Mouse (Mus musculus): ENCODE results near the gene Myom3. TPM values are rescaled to one million over a fixed set of nuclear protein-coding genes. Genes with fewer than 3 reads are reported as not detected.
A peak's percentile ranks its signal among the peaks of the same experiment; 100 is the strongest.
"Not testable (repeated sequence)": the region's sequence is repeated elsewhere in the genome, so short reads cannot be mapped to it uniquely, and the experiment has no call there.

Gene Myom3
- total and polyA plus RNA-seq, 3 experiments: not detected

- H3K9me3 ChIP-seq (replicated peaks; ENCODE audit: insufficient read depth, low read length); H3K9ac ChIP-seq (ENCODE audit: control insufficient read depth, low read depth, low read length, poor library complexity, severe bottlenecking); DNase-seq (ENCODE audit: low read depth, low spot score); H3K79me2 ChIP-seq (ENCODE audit: control insufficient read depth, insufficient read depth, low read length, poor library complexity); H3K27ac ChIP-seq (ENCODE audit: control insufficient read depth, low read depth, low read length); H3K36me3 ChIP-seq (ENCODE audit: control insufficient read depth in 1 of 2, insufficient read depth in 2 of 2, low read length in 2 of 2); H3K4me3 ChIP-seq (ENCODE audit: control insufficient read depth in 1 of 2, insufficient read depth in 1 of 2, low read depth in 2 of 2, low read length in 2 of 2); H3K4me1 ChIP-seq (ENCODE audit: control insufficient read depth in 1 of 2, insufficient read depth in 2 of 2, low read length in 2 of 2); H3K27me3 ChIP-seq (ENCODE audit: control insufficient read depth in 1 of 2, insufficient read depth in 2 of 2, low read length in 2 of 2): not testable (repeated sequence)
These were observed 43.1 kb upstream of the Myom3 start for GRCm38 (mm10) chr4:135716438-135716837.

GRCm38 (mm10) chr4:135722540-135723290, 36.8 kb upstream of the Myom3 start:
- Histone ChIP-seq H3K4me1 (ENCODE audit: control insufficient read depth in 1 of 2, insufficient read depth in 2 of 2, low read length in 2 of 2) (no peaks in the 10 kb centered on the region), H3K9me3 (replicated peaks; ENCODE audit: insufficient read depth, low read length) (no peaks in the 10 kb centered on the region), H3K79me2 (ENCODE audit: control insufficient read depth, insufficient read depth, low read length, poor library complexity) (no peaks in the 10 kb centered on the region), H3K27me3 (ENCODE audit: control insufficient read depth in 1 of 2, insufficient read depth in 2 of 2, low read length in 2 of 2) (no peaks in the 10 kb centered on the region), H3K9ac (ENCODE audit: control insufficient read depth, low read depth, low read length, poor library complexity, severe bottlenecking) (no peak overlapping the region), H3K27ac (ENCODE audit: control insufficient read depth, low read depth, low read length) (no peak overlapping the region), H3K4me3 (ENCODE audit: control insufficient read depth in 1 of 2, insufficient read depth in 1 of 2, low read depth in 2 of 2, low read length in 2 of 2) (no peak overlapping the region), H3K36me3 (ENCODE audit: control insufficient read depth in 1 of 2, insufficient read depth in 2 of 2, low read length in 2 of 2) (no peaks in the 10 kb centered on the region)
- TF ChIP-seq MYB (IDR thresholded peaks at IDR 0.05; ENCODE audit: low read depth, low read length) (no peak), CTCF (IDR thresholded peaks at IDR 0.05 in 2 of 3, conservative IDR thresholded peaks at IDR 0.05 in 1 of 3; ENCODE audit: control insufficient read depth in 1 of 3, insufficient read depth in 1 of 3, low read depth in 2 of 3, low read length in 3 of 3, poor library complexity in 1 of 3, severe bottlenecking in 1 of 3) (peak in 2 of 3 experiments; percentile 42 to 44), SMC3 (IDR thresholded peaks at IDR 0.05; ENCODE audit: low read depth, low read length) (peak; percentile 39)
- DNase-seq (ENCODE audit: low read depth, low spot score): peak; percentile 27

GRCm38 (mm10) chr4:135726416-135726815, 33.1 kb upstream of the Myom3 start:
- H3K9ac ChIP-seq (ENCODE audit: control insufficient read depth, low read depth, low read length, poor library complexity, severe bottlenecking): no peak overlapping the region
- H3K27ac ChIP-seq (ENCODE audit: control insufficient read depth, low read depth, low read length): no peak overlapping the region
- no peaks in the 10 kb centered on the region for H3K4me1 ChIP-seq (ENCODE audit: control insufficient read depth in 1 of 2, insufficient read depth in 2 of 2, low read length in 2 of 2)
- H3K36me3 ChIP-seq (ENCODE audit: control insufficient read depth in 1 of 2, insufficient read depth in 2 of 2, low read length in 2 of 2): no peaks in the 10 kb centered on the region
- DNase-seq (ENCODE audit: low read depth, low spot score): no peak
- no peak overlapping the region for H3K4me3 ChIP-seq (ENCODE audit: control insufficient read depth in 1 of 2, insufficient read depth in 1 of 2, low read depth in 2 of 2, low read length in 2 of 2)
- H3K27me3 ChIP-seq (ENCODE audit: control insufficient read depth in 1 of 2, insufficient read depth in 2 of 2, low read length in 2 of 2): peaks cover 0 to 4% of the 10 kb centered on the region in 2 experiments; a peak in 3 of 4 replicates
- TF ChIP-seq MYB (IDR thresholded peaks at IDR 0.05; ENCODE audit: low read depth, low read length): no peak
- no peak for TF ChIP-seq TCF12 (IDR thresholded peaks at IDR 0.05; ENCODE audit: low read depth, low read length)
- no peak for TF ChIP-seq USF1 (IDR thresholded peaks at IDR 0.05; ENCODE audit: low read depth, low read length)
- H3K79me2 ChIP-seq (ENCODE audit: control insufficient read depth, insufficient read depth, low read length, poor library complexity): no peaks in the 10 kb centered on the region
- H3K9me3 ChIP-seq (replicated peaks; ENCODE audit: insufficient read depth, low read length): no peaks in the 10 kb centered on the region

- H3K9ac ChIP-seq (ENCODE audit: control insufficient read depth, low read depth, low read length, poor library complexity, severe bottlenecking): peak within 1 kb of the TSS; percentile 42
- H3K27ac ChIP-seq (ENCODE audit: control insufficient read depth, low read depth, low read length): no peak within 1 kb of the TSS
- peaks cover 0 to 4% of the 10 kb centered on the region in 2 experiments; a peak in 3 of 4 replicates for H3K27me3 ChIP-seq (ENCODE audit: control insufficient read depth in 1 of 2, insufficient read depth in 2 of 2, low read length in 2 of 2)
- H3K36me3 ChIP-seq (ENCODE audit: control insufficient read depth in 1 of 2, insufficient read depth in 2 of 2, low read length in 2 of 2): no peaks in the 10 kb centered on the region
- H3K9me3 ChIP-seq (replicated peaks; ENCODE audit: insufficient read depth, low read length): no peaks in the 10 kb centered on the region
- TF ChIP-seq KAT2A (conservative IDR thresholded peaks at IDR 0.05; ENCODE audit: low read depth, low read length) (no peak), MEF2A (IDR thresholded peaks at IDR 0.05; ENCODE audit: extremely low read depth, insufficient replicate concordance, low read depth, low read length, poor library complexity, severe bottlenecking) (no peak), MAZ (IDR thresholded peaks at IDR 0.05; ENCODE audit: low read depth, low read length) (no peak), TCF12 (IDR thresholded peaks at IDR 0.05; ENCODE audit: low read depth, low read length) (no peak), RCOR1 (IDR thresholded peaks at IDR 0.05; ENCODE audit: low read depth, low read length) (no peak)
- no peaks in the 10 kb centered on the region for H3K4me1 ChIP-seq (ENCODE audit: control insufficient read depth in 1 of 2, insufficient read depth in 2 of 2, low read length in 2 of 2)
- peak within 1 kb of the TSS; percentile 22 to 46; a peak in 3 of 4 replicates for H3K4me3 ChIP-seq (ENCODE audit: control insufficient read depth in 1 of 2, insufficient read depth in 1 of 2, low read depth in 2 of 2, low read length in 2 of 2)
- no peaks in the 10 kb centered on the region for H3K79me2 ChIP-seq (ENCODE audit: control insufficient read depth, insufficient read depth, low read length, poor library complexity)
- peak; percentile 22 for DNase-seq (ENCODE audit: low read depth, low spot score)
These were observed 31.7 kb upstream of the Myom3 start, which contains the start of gene Il22ra1 for GRCm38 (mm10) chr4:135727817-135728216. Gene Il22ra1, plus strand, starts transcription at chr4:135728172.
